Mouse (Mus musculus) layer of hippocampus, adult 9-11 months (tissue): ENCODE results near the gene Gm20517.

Experiments used
- DNase-seq: peaks from one replicate; pipeline ENCODE4 v3.0.0; 2022

Gm20517 gene

DNA sequence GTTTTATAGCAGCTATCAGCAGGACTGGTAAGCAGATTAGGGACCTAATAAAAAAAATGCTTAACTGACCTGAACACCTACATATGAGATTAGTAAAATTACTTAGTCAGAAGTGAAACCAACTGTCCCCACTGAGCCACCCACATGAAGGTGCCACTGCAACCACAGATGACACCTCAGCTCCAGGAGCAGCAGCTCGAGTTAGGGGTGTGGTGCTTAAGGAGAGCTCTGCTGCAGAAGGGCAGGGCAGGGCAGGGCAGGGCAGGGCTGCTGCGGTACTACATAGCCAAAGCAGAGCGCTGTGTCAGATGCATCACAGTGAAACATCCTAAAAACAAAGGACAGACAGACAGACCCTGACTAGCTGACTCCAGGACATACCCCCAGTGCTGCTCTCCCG, 71.4 kb downstream of the Gm20517 start:
- no peak for DNase-seq

DNA sequence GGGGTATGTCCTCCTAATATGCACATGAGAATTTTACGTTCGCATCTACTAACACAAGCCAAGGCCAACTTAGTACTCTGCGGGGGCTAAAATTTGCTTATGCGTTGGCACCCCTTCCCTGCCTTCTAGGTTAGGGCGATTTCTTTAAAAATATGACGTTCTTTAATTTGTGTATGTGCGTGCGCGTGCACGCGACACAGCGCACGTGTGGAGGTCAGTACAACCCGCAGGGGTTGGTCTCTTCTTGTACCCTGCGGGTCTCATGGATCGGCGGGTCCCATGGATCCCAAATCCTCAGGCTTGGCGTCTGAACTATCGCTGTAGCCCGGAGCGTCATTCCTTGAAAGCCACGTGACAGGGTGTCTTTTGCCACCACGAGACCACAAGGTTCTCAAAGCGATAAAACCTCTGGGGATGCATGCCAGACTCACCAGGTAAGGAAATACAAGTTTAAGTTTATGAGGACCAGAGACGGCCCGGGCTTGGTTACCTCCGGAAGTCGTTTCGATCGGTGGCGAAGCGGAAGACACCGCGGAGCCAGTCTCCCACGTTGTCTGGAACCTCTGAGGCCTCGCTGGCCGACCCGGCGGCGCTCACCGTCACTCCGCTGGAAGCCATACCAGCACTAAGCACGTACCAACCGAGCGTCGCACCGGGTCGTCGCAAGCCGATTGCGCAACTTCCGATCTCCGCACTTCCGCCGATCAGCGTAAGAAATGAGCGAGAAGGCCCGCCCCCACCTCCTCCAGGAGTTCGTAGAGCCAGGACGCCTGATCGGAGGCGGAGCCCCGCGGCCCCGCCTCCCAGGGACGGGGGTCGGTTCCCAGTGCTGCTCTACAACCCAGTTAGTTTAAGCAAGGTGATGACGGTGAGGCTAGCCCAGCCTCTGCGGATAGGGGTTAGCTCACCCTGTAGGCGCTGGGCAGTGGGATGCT, 76.3 kb downstream of the Gm20517 start:
- peak; percentile 97 for DNase-seq

DNA sequence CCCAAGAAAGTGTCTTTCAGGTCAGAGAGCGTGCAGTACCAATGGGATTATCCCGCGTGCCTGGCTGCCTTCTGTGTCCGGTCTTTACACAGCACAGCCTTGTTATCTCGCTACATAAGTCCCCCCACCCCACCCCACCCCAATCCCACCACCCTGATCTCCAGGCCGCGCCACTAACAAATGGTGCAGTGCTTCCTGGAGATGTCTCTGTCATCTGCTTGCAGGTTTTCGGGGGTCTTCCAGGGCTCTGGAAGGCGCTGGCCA, 76.9 kb downstream of the Gm20517 start, which contains the start of gene Tomm6:
Tomm6 (minus strand) TSS at position 43 of the 264 bp plus-strand sequence.
- no peak for DNase-seq

DNA sequence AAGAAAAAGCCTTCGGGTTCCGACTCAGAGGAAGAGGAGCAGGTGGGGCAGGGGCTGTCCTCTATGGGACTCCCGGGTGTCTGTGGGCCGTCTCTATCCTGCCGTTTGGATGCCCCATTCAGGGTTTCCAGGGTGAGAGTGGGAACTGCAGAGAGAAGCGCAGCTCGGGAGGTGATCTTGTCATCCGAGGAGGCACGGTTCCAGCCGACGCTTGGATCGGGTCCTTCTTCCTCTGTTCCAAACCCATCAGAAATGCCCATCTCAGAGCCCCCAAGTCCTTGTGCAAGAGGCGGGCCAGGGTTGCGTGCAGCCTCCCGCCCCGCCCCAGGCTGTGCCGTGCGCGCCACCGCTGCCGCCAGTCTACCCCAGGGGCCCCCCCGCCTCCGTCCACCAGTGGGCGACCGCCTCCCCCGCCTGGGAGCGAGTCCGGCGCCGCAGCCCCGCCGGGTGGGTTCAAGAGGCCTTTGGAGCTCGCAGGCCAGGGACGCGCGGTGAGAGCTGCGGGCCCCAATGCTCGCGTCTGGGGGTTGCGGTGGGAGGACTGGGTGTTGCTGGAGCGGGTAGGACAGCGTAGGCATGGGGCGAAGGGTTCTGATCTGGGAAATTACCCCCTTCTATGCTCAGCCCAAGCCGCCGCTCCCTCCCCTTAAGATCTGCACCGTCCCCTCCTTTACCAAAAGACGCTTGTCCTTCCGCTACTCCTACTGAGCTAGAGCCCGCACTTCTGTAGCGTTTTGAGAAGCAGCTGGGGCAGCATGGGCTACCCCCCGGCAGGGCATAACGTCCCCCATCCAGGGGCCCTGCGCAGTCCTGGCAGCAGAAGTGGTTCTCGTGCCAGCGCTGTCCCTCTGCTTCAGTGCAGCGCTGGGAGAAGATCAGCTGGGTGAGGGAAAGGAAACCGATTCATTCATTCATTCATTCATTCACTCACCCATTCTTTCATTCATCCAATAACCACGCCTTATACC, 77.5 kb downstream of the Gm20517 start, which contains the start of gene Frs3:
Frs3 (plus strand) TSS at position 423 of the 968 bp plus-strand sequence.
- DNase-seq, result peak; percentile 74

DNA sequence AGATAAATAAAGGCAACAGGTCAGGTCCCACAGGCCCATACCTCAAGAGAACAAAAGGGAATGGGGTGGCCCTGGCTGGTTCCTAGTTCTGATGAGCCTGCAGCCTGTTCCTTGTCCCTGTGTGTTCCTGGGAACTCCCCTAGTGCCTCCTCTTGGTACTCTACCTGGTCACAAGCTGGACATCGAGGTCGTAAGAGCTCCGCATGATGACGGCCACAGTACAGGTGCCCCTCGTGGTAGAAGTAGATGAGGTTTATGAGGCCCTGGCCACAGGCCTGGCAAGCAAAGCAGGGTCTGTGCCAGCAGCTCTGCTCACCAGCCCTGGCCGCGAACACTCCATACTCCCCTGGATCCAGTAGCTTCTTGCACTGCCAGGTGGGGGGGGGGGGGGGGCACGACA, 78.5 kb downstream of the Gm20517 start:
- no peak for DNase-seq

DNA sequence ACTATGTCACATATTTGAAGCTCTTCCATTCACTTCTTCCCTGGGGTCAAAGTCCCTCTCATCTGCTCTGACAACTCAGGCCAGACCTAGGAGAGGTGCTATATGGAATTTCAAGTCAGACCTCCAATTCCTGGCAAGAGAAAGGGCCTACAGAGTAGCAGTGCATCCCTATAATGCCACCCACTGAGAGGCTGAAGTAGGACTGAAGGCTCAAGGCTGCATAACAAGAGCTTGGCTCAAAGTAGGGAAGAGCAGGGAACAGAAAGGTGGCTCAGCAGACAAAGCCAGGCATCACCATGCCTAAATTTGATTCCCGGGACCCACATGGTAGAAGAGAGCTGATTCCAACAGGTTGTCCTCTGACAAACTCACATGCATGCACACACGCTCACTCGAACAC, 80.3 kb downstream of the Gm20517 start:
- DNase-seq, result no peak

DNA sequence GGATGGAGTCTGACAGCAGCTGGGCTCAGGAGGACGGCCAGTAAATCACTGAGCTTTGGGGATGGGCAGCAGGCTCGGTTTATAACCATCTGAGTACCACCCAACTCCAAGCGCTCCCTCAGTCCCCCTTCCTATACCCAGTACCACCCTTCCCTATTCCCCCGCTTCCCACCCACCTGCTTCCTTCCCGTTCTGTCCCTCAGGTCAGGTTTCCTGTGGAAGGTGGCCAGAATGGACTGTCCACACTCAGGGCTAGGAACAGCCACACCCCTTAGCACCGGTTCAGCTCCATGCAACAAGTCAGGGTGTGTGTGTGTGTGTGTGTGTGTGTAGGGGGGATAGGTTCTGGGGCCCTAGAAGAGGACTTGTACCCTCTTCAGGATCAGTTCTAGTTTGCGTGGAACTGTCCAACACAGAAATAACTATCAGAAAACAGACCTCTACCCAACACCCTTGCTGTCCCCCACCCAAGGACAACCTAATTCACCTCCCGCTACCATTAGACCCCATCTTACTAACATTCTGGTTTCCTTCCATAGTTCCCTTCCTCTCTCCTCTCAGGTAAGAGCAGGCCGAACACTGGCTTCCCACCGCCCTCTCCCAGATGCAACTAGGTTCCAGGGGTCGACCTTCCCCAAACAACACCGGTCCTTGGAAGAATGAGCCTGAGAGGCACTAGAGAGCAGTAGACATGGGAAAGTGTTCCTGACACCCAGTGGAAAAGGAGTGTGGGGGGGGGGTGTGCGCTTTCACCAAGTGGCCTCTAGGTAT, 82.5 kb downstream of the Gm20517 start:
- DNase-seq, result no peak

DNA sequence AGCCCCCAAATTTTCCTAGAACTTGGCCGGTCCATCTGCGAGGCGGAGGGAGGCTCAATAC, 82.9 kb downstream of the Gm20517 start, which contains the start of gene Gm21981:
Gm21981 (minus strand) TSS at position 14 of the 61 bp plus-strand sequence.
- no peak for DNase-seq

DNA sequence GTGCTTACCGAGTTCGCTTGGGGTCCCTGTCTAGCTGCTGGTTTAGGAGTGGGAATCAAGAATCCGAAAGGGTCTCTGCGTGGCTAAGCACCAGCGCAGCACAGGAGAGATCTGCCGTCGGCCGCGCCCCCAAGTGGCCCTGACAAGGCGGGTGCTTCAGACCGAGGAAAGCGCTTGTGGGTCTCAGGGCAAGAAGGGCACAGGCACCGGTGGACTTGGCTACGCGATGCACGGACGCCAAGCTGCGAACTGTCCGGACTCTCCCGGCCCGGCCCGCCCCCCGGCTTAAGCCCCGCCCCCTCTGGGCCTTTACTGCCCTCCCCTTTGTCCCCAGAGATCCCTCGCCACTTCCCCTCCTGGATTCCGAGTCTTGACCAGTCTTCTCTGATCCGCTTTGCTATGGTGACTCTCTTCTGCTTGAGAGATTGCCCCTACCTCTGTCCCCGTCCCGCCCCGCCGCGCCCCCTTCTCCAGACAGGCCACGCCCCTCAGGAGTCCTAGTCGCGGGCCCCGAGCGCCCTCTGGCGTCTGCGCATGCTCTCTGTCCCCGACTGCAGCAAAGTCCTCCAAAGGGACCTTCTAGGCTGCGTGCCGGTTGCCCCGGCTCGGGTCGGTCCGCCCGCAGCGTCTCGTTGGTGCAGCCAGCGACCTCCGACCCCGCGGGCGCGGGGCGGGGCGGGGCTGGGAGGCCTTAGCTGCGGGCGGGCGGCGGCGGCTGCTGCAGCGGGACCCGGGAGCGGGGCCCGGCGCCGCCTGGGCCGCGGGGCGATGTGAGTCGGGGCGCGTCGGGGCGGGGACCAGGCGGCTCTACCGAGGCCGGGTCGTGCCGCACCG, 83.3 kb downstream of the Gm20517 start, which contains the start of gene Prickle4:
Prickle4 (minus strand) TSS at position 234 of the 834 bp plus-strand sequence.
- DNase-seq, result peak; percentile 96

DNA sequence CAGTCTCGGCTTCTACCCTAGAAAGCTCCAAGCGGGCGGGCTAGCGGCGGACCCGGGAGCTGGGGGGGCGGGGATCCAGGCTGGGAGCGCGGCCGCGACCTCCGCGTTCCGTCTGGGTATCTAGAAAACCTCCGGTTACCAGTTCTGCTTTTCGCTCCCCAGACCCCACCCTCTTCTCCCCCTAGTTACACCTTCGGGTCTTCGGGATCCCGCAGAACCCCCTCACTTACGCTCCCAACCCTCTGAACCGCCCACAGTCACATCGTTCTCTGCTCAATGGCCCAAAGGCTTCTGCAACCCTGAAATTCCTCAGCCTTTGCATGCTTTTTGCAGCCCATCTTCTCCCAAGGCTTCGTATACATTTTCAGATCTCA, 83.9 kb downstream of the Gm20517 start:
- DNase-seq, result no peak

DNA sequence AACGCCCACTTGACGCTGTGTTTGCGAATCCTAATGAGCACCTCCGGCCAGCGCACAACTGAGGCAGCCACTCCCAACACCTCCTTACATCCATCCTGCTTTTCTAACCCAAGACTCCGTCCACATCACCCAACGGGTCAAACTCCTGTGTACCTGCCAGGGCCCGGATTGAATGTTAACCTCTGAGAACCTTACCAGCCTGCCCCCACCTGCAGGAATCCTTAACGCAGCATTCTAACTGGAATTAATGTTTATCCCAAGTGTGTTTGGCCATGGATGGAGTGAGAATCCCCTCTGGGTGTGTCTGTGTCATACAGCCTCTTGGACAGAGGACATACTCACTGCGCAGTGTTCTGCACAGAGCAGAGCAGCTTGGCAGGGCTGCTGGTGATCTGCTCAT, 86.8 kb downstream of the Gm20517 start:
- DNase-seq, result no peak

DNA sequence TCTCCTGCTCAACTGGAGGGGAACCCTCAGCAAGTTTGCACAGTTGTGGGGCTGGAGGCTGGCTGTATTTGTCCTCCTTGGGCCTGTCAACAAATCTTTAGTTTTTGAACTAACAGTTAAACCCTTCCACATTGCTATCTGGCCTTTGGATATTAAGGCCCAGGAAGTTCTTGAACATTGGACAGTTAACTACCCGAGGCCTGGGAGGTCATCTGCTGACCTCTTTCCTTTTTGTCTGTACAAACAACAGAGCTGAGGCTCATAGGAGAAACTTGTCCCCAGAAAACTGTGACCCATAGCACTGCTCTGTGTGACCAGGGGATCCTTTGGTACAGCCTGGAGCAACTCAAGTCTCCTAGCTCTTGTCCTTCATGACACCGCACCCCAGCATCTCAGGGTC, 87.7 kb downstream of the Gm20517 start:
- no peak for DNase-seq

DNA sequence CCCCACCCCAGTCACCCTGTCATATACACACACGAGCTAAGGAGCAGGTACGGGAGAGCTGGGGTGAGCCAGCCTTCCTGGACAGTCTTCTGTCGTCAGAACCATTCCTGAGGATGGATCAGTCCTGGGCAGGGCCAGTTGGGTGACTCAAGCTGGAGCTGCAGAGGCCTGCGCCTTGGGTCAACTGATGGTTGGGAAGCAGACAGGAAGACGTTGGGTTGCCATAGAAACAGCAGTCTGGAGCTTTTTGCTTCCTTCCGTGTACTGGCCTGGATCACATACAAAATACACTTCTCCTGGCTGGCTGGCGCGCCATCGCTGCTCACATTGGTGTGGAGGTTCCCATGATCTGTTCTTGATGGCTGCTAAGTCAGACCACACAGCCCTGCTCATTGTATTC, 90.4 kb downstream of the Gm20517 start:
- DNase-seq, result no peak

DNA sequence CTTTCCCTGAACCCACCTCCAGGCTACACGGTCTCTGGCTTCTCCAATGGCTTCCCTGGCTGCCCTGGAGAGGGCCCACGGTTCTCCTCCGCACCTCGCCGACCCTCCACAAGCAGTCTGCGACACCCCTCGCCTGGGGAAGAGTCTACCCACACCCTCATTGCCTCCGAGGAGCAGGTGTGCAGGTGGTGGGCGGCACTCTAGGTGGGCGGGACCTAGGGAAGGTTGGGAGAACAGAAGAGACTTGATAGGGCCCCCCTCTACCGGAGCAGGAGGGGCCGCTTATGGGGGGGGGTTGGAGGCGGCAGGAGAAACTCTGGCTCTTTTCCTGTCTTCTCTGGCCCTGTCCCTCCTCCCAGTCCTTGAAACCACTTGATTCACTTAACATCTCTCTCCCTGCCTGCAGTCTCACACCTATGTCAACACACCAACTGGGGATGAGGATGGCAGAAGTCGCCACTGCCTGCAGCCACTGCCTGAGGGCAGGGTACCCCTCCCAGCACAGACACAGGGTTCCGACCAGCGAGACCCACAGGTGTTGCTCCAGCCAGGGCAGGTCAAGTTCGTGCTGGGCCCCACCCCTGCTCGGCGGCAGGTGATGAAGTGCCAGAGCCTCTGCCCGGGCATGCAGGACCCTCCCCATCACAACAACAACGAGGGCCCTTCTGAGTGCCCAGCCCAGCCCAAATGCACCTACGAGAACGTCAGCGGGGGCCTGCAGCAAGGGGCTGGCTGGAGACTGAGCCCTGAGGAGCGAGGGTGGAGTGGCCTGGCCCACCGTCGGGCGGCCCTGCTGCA, 91.4 kb downstream of the Gm20517 start:
- DNase-seq, result no peak

DNA sequence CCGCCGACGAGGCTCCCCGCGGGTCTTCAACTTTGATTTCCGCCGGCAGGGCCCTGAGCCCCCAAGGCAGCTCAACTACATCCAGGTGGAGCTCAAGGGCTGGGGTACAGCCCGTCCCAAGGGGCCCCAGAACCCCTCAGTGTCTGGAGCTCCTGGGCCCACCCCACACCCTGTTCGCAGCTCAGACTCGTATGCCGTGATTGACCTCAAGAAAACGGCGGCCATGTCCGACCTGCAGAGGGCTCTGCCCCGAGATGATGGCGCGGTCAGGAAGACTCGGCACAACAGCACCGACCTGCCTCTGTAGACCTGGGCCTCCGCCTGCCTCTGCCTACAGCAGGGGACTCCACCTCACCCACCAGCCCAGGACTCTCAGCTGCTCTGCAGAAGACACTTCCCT, 92.2 kb downstream of the Gm20517 start:
- DNase-seq, result no peak

DNA sequence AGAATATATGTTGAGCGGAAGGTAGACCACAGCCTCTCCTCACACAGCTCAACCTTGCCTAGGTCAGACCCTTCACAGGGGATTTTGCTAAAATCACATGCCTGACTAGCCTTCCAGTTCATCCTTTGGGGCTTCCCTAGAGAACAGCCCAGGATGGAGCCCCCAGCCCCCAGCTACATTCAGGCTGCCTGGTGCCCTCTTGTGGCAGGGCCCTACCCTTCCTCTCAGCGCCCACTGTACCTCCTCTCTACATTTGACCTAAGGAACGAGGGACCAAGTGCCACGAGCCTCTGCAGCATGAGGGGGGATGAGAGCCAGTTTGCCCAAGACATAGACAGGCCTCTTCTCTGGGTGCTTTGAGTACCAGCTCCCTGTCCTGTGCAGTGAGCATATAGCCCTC, 93.3 kb downstream of the Gm20517 start:
- DNase-seq, result no peak

DNA sequence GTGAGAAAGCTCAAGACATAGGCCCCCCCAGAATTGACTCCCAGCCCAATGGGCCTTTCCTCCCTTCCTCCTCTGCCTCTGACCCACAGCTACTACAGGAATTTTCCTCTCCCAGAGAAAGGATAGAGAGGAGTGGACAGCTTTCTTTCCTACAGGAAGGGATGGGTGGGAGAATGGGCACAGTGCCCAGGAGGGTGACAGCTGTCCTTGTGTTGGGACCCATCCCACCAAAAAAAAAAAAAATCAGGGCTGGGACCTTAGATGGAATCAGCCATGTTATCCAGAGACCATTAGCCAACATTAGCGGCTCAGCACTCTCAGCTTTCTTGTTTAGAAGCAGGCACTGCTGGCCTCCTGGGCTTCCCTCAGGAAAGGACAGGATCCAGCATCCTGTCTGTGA, 94.8 kb downstream of the Gm20517 start:
- no peak for DNase-seq

DNA sequence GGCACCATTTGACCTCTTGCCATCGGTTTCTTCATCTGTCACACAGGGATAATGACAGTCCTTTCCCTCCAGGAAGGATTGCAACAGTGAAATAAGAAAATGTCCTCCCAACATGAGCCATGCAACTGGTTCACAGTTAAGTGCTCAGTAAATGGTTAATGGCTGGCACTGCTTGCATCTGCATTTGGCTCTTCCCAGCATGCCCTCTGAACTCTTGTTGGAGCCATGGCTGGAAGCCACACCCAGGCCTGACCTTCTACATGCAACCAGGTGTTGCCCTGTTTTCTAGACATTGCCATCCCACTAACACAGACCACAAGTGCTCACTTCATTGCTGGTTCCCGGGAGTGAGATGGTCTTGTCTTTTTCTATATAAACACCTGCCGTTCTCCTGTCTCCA, 96.6 kb downstream of the Gm20517 start:
- DNase-seq, result no peak

DNA sequence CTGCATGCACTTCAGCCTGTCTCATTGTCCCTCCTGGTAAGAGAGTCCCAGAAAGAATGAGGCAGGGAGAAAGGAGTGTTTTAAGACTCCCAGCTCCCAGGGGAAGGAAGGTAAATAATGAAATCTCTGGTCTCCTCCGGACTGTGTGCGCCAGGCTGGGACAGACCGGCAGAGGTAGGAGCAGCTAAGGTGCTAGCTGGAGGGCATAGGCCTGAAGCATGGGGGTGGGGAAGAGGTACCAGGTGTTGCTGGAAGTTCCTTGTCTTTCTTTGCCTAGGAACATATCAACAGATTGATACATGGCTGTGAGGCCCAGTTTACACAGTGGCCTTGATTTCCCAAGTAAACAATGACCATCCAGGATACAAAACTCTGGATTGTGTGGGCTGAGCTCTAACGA, 97.6 kb downstream of the Gm20517 start:
- no peak for DNase-seq

DNA sequence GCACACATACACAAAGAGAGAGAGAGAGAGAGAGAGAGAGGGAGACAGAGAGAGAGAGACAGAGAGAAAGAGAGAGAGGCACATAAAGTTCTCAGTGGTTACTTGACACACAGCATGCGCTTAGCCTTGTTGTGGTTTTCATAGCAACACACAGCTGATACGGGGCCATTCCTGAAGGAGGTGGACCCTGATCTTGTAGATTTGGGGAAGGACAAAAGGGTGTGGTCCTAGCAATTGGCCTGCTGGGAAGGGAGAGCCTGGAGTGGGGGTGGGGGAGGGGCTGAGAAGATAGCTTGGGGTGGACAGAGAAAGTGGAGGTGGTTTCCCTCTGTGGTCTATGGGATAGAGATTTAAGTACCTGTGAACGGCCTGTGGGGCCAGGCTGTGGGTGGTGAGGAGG, 98.6 kb downstream of the Gm20517 start:
- DNase-seq, result no peak

DNA sequence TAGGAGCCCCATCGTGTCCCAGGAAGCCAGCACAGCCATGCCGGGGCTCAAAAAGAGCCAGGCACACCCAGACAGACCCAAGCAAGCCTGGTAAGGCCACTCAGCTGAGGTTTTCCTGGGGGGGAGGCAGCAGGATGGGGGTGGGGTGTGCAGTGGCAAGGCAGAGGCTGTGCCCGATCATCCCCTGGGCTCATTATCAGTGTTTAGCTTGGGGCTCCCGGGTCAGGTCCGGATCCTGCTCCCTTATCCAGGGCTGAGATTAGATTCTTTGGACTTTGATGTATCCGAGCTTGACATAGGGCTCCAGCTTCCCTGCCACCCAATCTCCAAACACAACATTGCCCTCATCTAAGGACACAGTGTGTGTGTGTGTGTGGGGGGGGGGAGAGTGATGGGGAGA, 100.5 kb downstream of the Gm20517 start:
- no peak for DNase-seq
